Mouse (Mus musculus) myocyte (in vitro differentiated cells): ENCODE measurements around the gene Ccdc183. TPM values are rescaled to one million over a fixed set of nuclear protein-coding genes. Genes with fewer than 3 reads are reported as not detected.

ENCODE experiments used
- H3K27me3 ChIP-seq: one replicate; pipeline ENCODE4 v1.6.1; 2011; ENCODE audit not compliant: control insufficient read depth, insufficient read depth, insufficient read length
- H3K36me3 ChIP-seq: one replicate; pipeline ENCODE4 v1.6.1; 2011; ENCODE audit not compliant: control insufficient read depth, insufficient read depth
- H3K4me2 ChIP-seq: one replicate; pipeline ENCODE4 v1.6.1; 2011; ENCODE audit warnings: low read depth, control low read depth
- H3K4me3 ChIP-seq: one replicate; pipeline ENCODE4 v1.5.1; 2011; ENCODE audit warnings: mild to moderate bottlenecking, control low read depth, moderate library complexity
- H3K79me2 ChIP-seq: one replicate; pipeline ENCODE4 v1.6.1; 2011; ENCODE audit not compliant: control insufficient read depth, insufficient read depth
- H3ac ChIP-seq: one replicate; pipeline ENCODE4 v1.6.1; 2011; ENCODE audit not compliant: control insufficient read depth, insufficient read length
- CEBPB ChIP-seq: IDR thresholded peaks from 2 replicates; pipeline ENCODE4 v1.6.1; 2011; ENCODE audit warnings: mild to moderate bottlenecking, moderate library complexity; ENCODE audit not compliant: poor library complexity, insufficient read depth, severe bottlenecking
- E2F4 ChIP-seq: IDR thresholded peaks from one replicate; pipeline ENCODE4 v1.6.1; 2011; ENCODE audit warnings: mild to moderate bottlenecking, control low read depth, moderate library complexity; ENCODE audit not compliant: insufficient read depth
- MAX ChIP-seq: IDR thresholded peaks from one replicate; pipeline ENCODE4 v1.6.1; 2011; ENCODE audit warnings: low read depth, mild to moderate bottlenecking, control low read depth
- MYOD1 ChIP-seq, 3 experiments: IDR thresholded peaks; one replicate each; pipeline ENCODE4 v1.6.1; 2011; ENCODE audit warnings: control low read depth in 2 of 3, low read depth in 2 of 3, mild to moderate bottlenecking in 2 of 3, moderate library complexity in 1 of 3; ENCODE audit not compliant: insufficient read length in 2 of 3, control insufficient read depth in 1 of 3
- MYOG ChIP-seq, 3 experiments: IDR thresholded peaks; one replicate each; pipeline ENCODE4 v1.6.1; 2011; ENCODE audit warnings: control low read depth in 2 of 3, low read depth in 2 of 3, mild to moderate bottlenecking in 2 of 3; ENCODE audit not compliant: insufficient read length in 2 of 3, control insufficient read depth in 1 of 3, insufficient read depth in 1 of 3
- POLR2A ChIP-seq: IDR thresholded peaks from one replicate; pipeline ENCODE4 v1.6.1; 2011; ENCODE audit warnings: low read depth, mild to moderate bottlenecking, control low read depth, moderate library complexity; ENCODE audit not compliant: insufficient read length
- POLR2AphosphoS2 ChIP-seq: IDR thresholded peaks from one replicate; pipeline ENCODE4 v1.6.1; 2011; ENCODE audit warnings: low read depth, control low read depth; ENCODE audit not compliant: insufficient read length
- REST ChIP-seq: IDR thresholded peaks from one replicate; pipeline ENCODE4 v1.6.1; 2011; ENCODE audit warnings: mild to moderate bottlenecking, control low read depth, moderate library complexity; ENCODE audit not compliant: insufficient read depth, insufficient read length
- SRF ChIP-seq: IDR thresholded peaks from one replicate; pipeline ENCODE4 v1.6.1; 2011; ENCODE audit warnings: low read depth; ENCODE audit not compliant: control insufficient read depth, insufficient read length
- TCF12 ChIP-seq: IDR thresholded peaks from one replicate; pipeline ENCODE4 v1.6.1; 2011; ENCODE audit warnings: mild to moderate bottlenecking, control low read depth; ENCODE audit not compliant: poor library complexity, insufficient read depth, severe bottlenecking
- TCF3 ChIP-seq: IDR thresholded peaks from one replicate; pipeline ENCODE4 v1.6.1; 2011; ENCODE audit warnings: low read depth, control low read depth; ENCODE audit not compliant: insufficient read length
- USF1 ChIP-seq: IDR thresholded peaks from one replicate; pipeline ENCODE4 v1.6.1; 2011; ENCODE audit warnings: low read depth, mild to moderate bottlenecking, control low read depth, moderate library complexity
- polyA plus RNA-seq: library from polyadenylated mRNA; unstranded; fragments of >200 nt; fragmentation: generic; extraction: Trizol; gene quantifications from one replicate; pipeline ENCODE4 v1.2.1, GENCODE M21; 2012; ENCODE audit warnings: missing spikeins

The Ccdc183 gene
- polyA plus RNA-seq, 1 experiment = 0.13 TPM

DNA sequence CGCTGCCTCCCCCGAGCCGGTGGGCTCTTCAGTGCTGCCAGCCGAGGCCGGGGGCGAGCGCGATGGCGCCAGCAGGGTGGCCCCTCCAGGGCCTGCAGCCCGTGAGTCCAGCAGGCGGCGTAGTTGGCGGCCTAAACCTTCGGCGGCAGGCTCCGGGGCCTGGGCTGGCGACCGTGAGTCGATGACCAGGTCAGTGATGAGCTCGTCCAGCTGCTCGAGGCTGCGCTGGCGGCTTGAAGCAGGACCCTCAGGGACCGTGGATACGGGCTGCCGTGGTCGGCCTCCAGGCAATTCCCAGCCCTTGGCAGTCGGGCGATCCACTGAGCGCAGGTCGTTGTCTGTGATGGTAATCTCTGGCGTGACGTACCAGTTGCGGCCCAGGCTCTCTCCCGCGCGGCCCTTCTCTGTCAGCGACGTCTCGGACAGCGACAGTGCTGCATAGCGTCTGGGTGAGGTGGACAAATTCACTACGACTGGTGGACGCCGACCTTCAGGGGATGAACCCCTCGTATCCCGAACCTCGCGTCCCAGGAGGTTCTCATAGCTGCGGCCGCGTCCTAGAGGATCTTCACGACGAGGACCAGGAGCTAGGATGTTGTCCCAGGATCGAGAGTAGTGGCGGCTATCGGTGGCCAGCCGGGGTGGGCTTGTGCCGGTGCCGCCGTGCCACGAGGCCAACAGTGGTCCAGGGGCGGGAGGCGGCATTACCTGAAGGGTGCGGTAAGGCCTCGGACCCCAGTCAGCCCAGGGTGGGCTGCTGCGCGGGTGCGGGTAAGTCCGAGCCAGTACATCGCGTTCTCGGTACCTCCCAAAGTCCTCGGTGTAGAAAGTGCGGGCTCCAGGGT lies 39.3 kb downstream of the Ccdc183 start:
- no peak overlapping the region for H3ac ChIP-seq
- H3K4me3 ChIP-seq = no peak overlapping the region
- no peaks in the 10 kb centered on the region for H3K79me2 ChIP-seq
- no peak overlapping the region for H3K4me2 ChIP-seq
- no peaks in the 10 kb centered on the region for H3K27me3 ChIP-seq
- no peaks in the 10 kb centered on the region for H3K36me3 ChIP-seq
- TF ChIP-seq E2F4 (no peak), MYOG (IDR thresholded peaks at IDR 0.05; ENCODE audit: control insufficient read depth in 1 of 3, insufficient read depth in 1 of 3, insufficient read length in 2 of 3, low read depth in 2 of 3) (no peak)

DNA sequence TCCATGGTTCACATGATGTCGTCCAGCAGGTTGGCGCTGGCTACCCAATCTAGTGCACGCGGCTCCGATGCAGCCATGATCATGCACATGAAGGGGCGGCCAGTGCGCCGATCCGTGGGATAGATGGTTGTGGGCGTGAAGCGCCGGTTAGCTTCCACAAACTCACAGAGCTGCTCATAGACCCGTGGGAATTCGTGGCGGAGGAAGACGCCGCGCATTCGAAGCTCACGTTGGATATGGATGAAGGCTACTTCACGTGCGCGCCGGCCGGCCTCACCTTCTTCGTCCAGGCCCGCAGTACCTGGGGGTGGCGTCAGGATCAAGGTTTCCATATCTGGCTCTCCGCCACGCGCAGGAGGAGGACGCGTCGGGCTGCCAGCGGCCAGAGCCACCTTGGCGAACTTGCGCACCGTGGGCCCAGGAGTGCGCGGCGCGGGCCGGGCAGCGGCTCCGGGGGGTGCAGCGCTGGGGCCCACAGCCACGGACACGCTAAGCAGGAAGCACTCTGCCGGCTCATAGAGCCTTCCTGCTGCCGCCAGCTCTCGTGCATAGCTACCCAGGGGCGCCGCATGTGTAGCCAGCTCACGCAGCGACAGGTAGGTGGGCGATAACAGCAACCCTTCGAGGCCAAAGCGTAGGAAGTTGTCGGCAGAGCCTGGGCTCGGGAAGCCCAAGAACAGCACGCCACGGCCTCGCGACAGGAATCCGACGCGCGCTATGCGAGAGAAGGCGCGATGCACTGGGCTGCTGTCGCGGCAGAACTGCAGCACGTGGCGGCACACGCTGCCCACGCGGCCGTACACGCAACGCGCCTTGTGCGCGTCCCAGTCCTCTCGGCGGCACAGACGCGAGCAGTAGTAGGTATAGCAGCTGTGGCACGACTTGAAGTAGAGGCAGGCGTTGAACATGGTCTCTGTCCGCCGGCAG lies 40.2 kb downstream of the Ccdc183 start:
- Histone ChIP-seq H3K27me3 (no peaks in the 10 kb centered on the region), H3K36me3 (no peaks in the 10 kb centered on the region), H3ac (no peak overlapping the region), H3K4me3 (no peak overlapping the region), H3K79me2 (peaks cover 5% of the 10 kb centered on the region), H3K4me2 (no peak overlapping the region)
- TF ChIP-seq MAX (no peak), USF1 (no peak), POLR2AphosphoS2 (no peak), E2F4 (no peak), MYOD1 (IDR thresholded peaks at IDR 0.05; ENCODE audit: control insufficient read depth in 1 of 3, insufficient read length in 2 of 3, low read depth in 2 of 3) (no peak), SRF (no peak), TCF12 (no peak)

DNA sequence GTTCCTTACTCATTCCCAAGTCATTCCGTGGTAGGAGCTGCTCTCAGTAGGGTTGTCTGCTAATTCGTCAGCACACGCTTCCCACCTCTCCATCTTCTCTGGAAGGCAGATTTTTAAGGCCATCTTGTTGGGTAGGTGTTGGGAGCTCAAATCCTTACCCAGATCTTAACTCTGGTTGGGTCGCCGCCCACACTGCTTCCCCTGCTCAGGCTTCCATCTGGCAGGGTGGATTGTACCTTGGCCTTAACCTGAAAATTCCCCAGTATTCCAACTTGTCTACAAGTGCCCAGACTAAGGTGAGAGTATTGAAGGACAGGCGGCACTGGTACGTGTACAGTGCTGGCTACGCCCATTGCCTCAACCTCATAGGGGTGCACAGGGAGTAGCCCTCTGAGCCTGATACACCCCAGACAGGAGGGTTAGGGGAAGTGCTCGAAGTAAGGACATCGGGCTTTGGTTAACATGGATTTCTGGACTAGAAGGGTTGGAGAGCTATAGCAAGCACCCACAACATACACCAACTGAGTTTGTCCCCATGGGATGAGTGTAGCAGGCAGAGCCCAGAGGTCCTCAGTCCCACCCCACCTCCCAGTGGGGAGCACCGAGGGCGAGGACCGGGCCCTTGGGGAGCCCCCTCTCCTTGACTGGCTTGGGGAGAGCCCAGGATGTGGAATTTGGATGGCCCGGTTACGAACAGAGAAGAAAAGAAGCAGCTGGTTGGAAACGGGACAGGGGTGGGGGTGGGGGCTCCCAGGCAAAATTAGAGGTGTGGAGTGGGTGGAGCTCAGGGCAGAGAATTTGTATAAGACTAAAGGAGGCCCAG lies 41.2 kb downstream of the Ccdc183 start:
- TF ChIP-seq USF1 (no peak), POLR2AphosphoS2 (no peak), CEBPB (no peak), E2F4 (no peak), MAX (no peak), MYOD1 (IDR thresholded peaks at IDR 0.05; ENCODE audit: control insufficient read depth in 1 of 3, insufficient read length in 2 of 3, low read depth in 2 of 3) (no peak), TCF12 (no peak), MYOG (IDR thresholded peaks at IDR 0.05; ENCODE audit: control insufficient read depth in 1 of 3, insufficient read depth in 1 of 3, insufficient read length in 2 of 3, low read depth in 2 of 3) (no peak), REST (no peak), POLR2A (no peak), SRF (no peak), TCF3 (no peak)
- peak overlapping the region; percentile 92 for H3K4me2 ChIP-seq
- H3K27me3 ChIP-seq = no peaks in the 10 kb centered on the region
- peaks cover 5% of the 10 kb centered on the region for H3K79me2 ChIP-seq
- no peak overlapping the region for H3ac ChIP-seq
- H3K4me3 ChIP-seq = peak overlapping the region; percentile 68
- no peaks in the 10 kb centered on the region for H3K36me3 ChIP-seq

DNA sequence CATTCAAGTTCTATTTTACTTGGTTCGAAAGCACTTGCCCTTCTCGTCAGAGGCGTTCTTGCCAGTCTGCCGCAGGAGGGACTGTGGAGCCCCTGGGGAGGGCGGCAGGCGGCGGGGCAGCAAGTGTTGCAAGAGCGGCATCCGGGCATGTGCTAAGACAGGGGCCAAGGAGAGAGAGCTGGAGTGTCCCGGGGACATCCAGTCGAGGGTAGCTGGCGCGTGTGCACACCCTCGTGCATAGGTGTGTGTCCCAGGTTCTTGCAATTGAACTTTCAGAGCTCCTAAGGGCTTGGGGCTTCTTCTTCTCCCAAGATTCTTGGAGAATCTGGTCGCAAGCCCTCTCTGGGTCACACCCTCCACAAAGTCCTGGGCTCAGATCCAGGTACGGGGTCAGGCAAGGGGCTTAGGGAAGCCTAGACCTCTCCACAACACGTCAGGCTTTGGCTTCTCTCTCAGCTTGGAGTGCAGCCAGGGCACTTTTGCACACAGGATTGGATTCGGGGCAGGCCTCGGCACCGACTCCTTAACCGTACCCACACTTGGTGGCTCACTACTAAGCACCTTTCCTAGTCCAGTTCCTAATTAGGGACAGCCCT lies 41.9 kb downstream of the Ccdc183 start:
- H3K4me3 ChIP-seq = peak overlapping the region; percentile 68
- H3K79me2 ChIP-seq = peaks cover 5% of the 10 kb centered on the region
- peak overlapping the region; percentile 92 for H3K4me2 ChIP-seq
- TF ChIP-seq POLR2A = peak; percentile 24
- TF ChIP-seq E2F4 = no peak
- H3K27me3 ChIP-seq = no peaks in the 10 kb centered on the region
- H3K36me3 ChIP-seq = no peaks in the 10 kb centered on the region
- H3ac ChIP-seq = peak overlapping the region; percentile 52
